Mouse (Mus musculus) small intestine, adult 2 months (tissue): Measurements from ENCODE around the gene H2-Eb2. TPM values are rescaled to one million over a fixed set of nuclear protein-coding genes. Genes with fewer than 3 reads are reported as not detected.
"Not testable (repeated sequence)": the region's sequence is repeated elsewhere in the genome, so short reads cannot be mapped to it uniquely, and the experiment has no call there.

Source experiments
- H3K27ac ChIP-seq: fragments of 200-500 bp; 2 replicates; pipeline ENCODE4 v1.5.1; 2012; ENCODE audit warnings: low read depth, low read length, control low read depth, inconsistent platforms; ENCODE audit not compliant: insufficient read depth
- H3K27me3 ChIP-seq: fragments of 200-500 bp; 2 replicates; pipeline ENCODE4 v1.6.1; 2012; ENCODE audit warnings: mild to moderate bottlenecking, moderate library complexity, low read length, inconsistent platforms; ENCODE audit not compliant: control insufficient read depth, insufficient read depth
- H3K36me3 ChIP-seq: fragments of 200-500 bp; 2 replicates; pipeline ENCODE4 v1.6.1; 2012; ENCODE audit warnings: mild to moderate bottlenecking, low read length, control low read depth, inconsistent platforms; ENCODE audit not compliant: control insufficient read depth, insufficient read depth
- H3K4me1 ChIP-seq: fragments of 200-500 bp; 2 replicates; pipeline ENCODE4 v1.6.1; 2012; ENCODE audit warnings: low read length, inconsistent platforms, mixed read lengths; ENCODE audit not compliant: control insufficient read depth, insufficient read depth, insufficient read length
- H3K4me3 ChIP-seq: fragments of 200-500 bp; 2 replicates; pipeline ENCODE4 v1.5.1; 2012; ENCODE audit warnings: low read depth, mild to moderate bottlenecking, control low read depth, inconsistent platforms, low read length, moderate library complexity
- CTCF ChIP-seq: fragments of 200-500 bp; IDR thresholded peaks from 2 replicates; pipeline ENCODE4 v1.5.1; 2012; ENCODE audit warnings: low read depth, mild to moderate bottlenecking, control low read depth, inconsistent platforms, low read length, moderate library complexity, mixed read lengths; ENCODE audit not compliant: insufficient replicate concordance, insufficient read length; ENCODE audit errors: extremely low read depth
- POLR2A ChIP-seq: fragments of 200-500 bp; IDR thresholded peaks from 2 replicates; pipeline ENCODE4 v1.6.1; 2012; ENCODE audit warnings: low read depth, mild to moderate bottlenecking, control low read depth, inconsistent platforms, low read length, moderate library complexity
- WGBS: fragments of 180-500 bp; shearing (Covaris S2); methylation state at CpG from one replicate; pipeline ENCODE4 v1.1.7; 2018; 5-methylcytosine and 5-hydroxymethylcytosine counted together
- polyA plus RNA-seq: library from polyadenylated mRNA; depleted of rRNA; stranded (reverse); fragments of >200 nt; gene quantifications from 2 replicates; pipeline ENCODE4 v1.2.3, GENCODE M21; 2012

Gene H2-Eb2
- polyA plus RNA-seq, 1 experiment = 1.2 TPM

DNA sequence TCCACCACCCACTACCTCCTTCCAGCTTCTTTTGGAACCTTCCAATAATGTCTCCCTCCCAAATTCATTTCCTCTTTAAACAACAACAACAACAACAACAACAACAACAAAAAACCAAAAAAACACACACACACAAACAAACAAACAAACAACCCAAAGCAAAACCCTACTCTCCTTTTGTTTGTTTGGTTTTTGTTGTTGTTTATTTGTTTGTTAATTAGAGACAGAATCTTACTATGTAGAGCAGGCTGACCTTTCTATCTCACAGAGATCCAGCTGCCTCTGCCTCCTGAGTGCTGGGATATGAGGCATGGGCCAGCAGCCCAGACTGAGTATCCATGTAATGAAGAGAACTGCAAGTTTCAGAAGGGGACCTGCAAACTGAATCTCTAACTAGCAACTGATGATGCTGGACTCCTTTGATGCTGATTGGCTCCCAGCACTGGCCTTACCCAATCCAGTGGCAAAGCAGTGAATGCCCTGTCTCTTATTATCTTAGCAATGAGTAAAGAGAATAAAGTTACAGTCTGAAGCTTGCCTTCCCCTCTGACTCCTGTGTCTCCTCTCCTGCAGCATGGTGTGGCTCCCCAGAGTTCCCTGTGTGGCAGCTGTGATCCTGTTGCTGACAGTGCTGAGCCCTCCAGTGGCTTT is 20.0 kb upstream of the H2-Eb2 start, which contains the start of gene H2-Eb1:
TSS of gene H2-Eb1 (plus strand) at position 488 of the 651 bp plus-strand sequence.
- H3K27ac ChIP-seq = peak within 1 kb of the TSS; percentile 93

DNA sequence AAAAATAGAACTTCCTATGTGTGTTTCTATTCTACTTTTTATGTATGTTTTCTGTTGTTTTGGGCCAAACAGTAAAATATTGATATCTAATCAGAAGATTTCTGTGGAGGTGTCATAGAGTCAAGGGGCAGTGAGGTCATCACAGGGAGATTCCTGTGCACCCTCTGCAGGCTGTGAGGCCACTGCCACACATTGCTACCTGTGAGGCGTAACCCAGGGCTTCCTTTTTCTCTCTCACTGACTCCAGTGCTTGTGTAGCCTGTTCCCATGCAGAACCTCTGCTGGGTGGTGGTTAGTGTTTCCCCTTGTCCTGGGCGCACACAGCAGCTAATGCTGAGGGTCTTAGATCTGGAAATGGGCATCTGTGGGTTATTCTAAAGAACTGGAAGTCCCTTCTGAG is 19.1 kb upstream of the H2-Eb2 start:
- H3K4me3 ChIP-seq = peak overlapping the region; percentile 50

More for the DNA sequence above, 20.0 kb upstream of the H2-Eb2 start, which contains the start of gene H2-Eb1:
- Histone ChIP-seq H3K4me1 (peaks cover 13% of the 10 kb centered on the region; the same call in 1 of the 2 replicates), H3K4me3 (peak within 1 kb of the TSS; percentile 83), H3K27me3 (no peaks in the 10 kb centered on the region), H3K36me3 (no peaks in the 10 kb centered on the region)
- TF ChIP-seq CTCF = no peak
- TF ChIP-seq POLR2A = peak; percentile 57; the same call in 1 of the 2 replicates

DNA sequence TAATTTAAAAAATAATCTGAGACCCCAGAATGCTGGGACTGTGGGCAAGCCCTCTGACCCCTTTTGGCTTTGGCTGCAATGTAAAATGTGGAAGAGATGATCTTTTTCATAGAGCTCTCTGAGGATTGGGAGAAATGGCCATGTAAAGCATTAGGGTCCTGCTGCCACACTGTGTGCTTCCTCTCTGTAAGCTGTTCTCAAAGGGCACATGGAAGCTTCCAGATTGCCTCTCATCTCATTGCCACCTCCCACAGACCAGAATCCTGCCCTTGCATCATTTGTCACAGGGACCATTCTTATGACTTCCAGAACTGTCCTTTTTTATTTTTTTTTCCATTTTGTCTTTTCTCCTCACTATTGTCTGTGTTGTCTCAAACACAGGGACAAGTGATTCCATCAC is 18.2 kb upstream of the H2-Eb2 start:
- no peak overlapping the region for H3K4me3 ChIP-seq
- H3K27ac ChIP-seq = peak overlapping the region; percentile 13; the same call in 1 of the 2 replicates

More for the DNA sequence above, 19.1 kb upstream of the H2-Eb2 start:
- no peak for TF ChIP-seq CTCF
- TF ChIP-seq POLR2A = no peak
- Histone ChIP-seq H3K36me3 (no peaks in the 10 kb centered on the region), H3K27me3 (no peaks in the 10 kb centered on the region), H3K27ac (peak overlapping the region; percentile 93), H3K4me1 (peaks cover 13% of the 10 kb centered on the region; the same call in 1 of the 2 replicates)
- WGBS = 76% methylated on average over 2 of the region's 2 CpGs

DNA sequence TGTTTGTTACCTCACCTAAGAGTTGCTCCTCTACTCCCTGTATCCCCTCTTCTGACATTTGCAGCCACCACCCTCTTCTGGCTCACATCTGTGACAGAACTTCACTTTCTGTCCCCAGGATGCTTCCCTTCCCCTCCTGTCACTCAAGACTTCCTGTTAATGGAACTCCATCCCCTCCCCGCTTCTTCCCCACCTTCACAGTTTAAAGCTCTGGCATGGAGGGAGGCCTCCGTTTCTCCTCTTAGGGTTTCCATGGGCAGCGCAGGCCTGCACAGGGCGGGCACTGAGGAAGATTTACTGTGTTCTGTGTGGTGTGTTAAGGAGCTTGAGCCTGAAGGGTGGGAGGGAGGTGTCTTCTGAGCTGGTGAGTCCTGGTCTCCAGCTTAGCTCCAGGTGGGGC is 17.3 kb upstream of the H2-Eb2 start:
- Histone ChIP-seq H3K27me3 (no peaks in the 10 kb centered on the region), H3K4me3 (peak overlapping the region; percentile 31)
- 80% methylated on average over 4 of the region's 4 CpGs for WGBS

More for the DNA sequence above, 18.2 kb upstream of the H2-Eb2 start:
- H3K27me3 ChIP-seq = no peaks in the 10 kb centered on the region
- TF ChIP-seq POLR2A (no peak), CTCF (no peak)
- peaks cover 13% of the 10 kb centered on the region for H3K4me1 ChIP-seq
- H3K36me3 ChIP-seq = no peaks in the 10 kb centered on the region

DNA sequence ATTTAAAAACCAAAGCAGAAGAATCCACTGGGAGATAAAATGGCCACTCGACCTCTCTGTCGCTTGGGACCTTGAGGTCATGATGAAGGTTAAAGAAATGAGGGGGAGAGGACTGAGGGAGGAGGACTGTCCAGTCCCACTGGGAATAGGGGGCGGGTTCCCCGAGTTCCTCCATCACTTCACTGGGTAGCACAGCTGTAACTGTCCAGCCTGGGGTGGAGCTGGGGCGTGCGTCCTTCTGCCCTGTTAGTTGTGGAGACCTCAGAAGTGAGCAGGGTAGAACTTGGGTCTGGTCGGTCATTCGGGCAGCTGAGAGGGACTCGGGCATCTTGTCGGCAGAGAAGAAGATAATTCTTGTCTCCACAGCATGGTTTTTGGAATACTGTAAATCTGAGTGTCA is 16.2 kb upstream of the H2-Eb2 start:
- peak overlapping the region; percentile 68 for H3K4me3 ChIP-seq
- peaks cover 7% of the 10 kb centered on the region; the same call in 1 of the 2 replicates for H3K36me3 ChIP-seq
- no peaks in the 10 kb centered on the region for H3K27me3 ChIP-seq
- 27% methylated on average over 10 of the region's 10 CpGs for WGBS
- H3K27ac ChIP-seq = peak overlapping the region; percentile 58
- peaks cover 10% of the 10 kb centered on the region for H3K4me1 ChIP-seq
- TF ChIP-seq CTCF = no peak
- no peak for TF ChIP-seq POLR2A

More for the DNA sequence above, 17.3 kb upstream of the H2-Eb2 start:
- Histone ChIP-seq H3K4me1 (peaks cover 13% of the 10 kb centered on the region), H3K27ac (no peak overlapping the region), H3K36me3 (0 out of 2 replicates have a peak, but pooled peaks cover 2% of the 10 kb centered on the region)
- TF ChIP-seq POLR2A (no peak), CTCF (no peak)

DNA sequence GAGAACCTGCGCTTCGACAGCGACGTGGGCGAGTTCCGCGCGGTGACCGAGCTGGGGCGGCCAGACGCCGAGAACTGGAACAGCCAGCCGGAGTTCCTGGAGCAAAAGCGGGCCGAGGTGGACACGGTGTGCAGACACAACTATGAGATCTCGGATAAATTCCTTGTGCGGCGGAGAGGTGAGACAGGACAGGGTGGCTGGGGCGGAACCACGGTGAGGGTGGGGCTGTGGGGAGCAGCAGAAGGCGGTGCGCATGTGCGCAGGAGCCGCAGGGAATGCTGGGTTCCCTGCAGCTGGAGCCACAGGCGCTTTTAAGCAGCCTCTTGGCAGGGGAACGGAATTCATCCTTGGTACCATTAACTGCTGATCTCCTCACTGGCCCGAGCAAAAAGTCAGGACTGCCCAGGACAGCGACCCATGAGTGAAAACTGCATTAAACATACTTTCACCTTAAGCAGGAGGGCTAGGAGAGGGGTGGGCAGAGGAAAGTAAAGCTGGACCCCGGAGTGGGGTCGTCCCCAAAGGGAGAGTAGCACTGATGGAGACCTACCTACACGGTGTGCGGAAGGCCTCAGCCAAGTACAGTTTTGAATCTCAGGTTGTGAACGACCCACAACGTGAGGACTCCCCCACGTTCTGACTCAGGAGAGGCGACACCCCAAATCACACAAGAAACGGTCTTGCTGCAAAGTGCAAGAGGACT is 15.6 kb upstream of the H2-Eb2 start:
- Histone ChIP-seq H3K4me1 (peaks cover 7% of the 10 kb centered on the region), H3K4me3 (peak overlapping the region; percentile 68), H3K36me3 (peaks cover 10% of the 10 kb centered on the region), H3K27me3 (no peaks in the 10 kb centered on the region), H3K27ac (peak overlapping the region; percentile 58)
- WGBS = 22% methylated on average over 38 of the region's 38 CpGs
- TF ChIP-seq POLR2A = no peak
- no peak for TF ChIP-seq CTCF

DNA sequence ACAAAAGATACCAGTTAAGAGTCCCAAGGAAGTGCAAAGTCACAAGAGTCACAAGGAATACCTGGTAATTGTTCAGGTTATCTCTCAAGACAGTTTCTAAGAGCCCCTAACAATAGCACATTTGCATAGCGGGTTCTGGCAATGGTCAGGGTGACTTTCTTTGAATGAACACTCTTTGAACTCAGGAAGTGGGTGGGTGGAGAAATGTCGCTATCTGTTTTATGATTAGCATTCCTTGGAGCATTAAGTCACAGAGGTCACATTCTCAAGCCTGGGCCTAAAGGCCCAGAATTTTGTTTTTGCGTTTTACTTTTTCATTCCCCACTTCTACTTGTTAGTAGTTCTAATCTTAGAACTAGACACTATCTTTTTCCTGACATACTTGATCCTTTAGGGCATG is 14.9 kb upstream of the H2-Eb2 start:
- not testable (repeated sequence) for H3K27me3 ChIP-seq, H3K27ac ChIP-seq, H3K4me1 ChIP-seq, H3K4me3 ChIP-seq
- peaks cover 17% of the 10 kb centered on the region for H3K36me3 ChIP-seq
- WGBS = 67% methylated on average over 3 of the region's 3 CpGs
